Mouse (Mus musculus) thymus, postnatal 25 days (tissue): ENCODE data around the gene Grk6.

Experiments used
- DNase-seq: peaks from one replicate; pipeline ENCODE4 v3.0.0; 2022

The Grk6 gene

DNA sequence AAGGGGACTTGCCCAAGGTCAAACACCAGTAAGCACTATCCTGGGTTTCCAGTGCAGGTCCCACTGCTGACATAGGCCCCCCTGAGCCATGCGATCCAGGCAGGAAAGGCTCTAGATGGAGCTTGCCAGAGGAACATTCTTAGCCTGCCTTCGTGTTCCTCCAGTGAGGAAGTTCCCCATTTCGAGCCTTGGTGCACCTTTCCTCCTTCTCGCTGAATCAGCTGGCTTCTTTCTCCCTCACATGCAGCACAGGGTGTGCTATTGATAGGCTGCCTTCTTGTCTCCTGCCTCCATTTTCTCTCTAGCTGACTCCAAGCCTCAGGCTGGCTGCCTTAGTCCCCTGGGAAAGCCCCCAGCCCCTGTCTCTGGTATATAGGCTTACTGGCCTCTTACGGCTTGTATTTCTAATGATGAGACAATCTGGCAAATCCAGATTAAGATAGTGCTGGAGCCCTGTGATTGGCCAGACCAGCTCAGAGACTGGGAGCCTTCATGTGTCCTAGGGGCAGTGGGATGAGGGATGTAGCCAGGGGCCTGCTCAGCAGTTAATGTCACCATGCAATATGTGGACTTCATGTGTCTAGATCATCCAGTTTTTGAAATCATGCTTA is 21.1 kb downstream of the Grk6 start:
- no peak for DNase-seq

DNA sequence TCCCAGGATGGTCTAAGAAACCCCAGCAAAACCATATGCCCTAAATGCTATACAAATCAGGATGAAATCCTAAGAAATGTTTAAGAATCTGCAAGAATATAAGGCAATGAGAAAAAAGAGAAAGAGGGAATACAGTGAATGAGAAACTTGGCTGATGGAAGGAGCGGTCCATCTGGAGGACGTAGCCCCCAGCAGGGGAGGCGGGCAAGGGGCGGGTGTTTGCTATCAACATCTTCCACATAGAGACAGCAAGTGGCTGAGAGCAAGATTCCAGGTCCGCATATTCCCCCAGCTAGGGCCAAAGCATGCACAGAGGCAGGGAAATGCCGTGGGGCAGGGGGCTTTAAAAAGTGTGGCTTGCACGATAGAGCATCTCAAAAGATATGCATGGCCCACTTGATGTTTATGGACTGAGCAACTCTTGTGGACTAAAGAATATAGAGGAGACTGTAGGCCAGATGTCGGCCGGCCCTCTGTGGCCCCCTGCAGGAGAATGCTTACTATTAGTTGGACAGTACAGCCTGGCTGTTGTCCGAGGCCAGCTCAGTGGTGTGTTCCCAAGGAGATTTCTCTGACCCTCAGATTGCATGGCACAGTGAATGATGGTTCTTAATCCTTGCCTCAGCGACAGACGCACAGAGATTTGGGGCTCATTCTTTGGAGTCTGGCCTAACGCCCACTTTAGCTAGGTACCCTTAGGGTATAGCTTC is 24.1 kb downstream of the Grk6 start:
- DNase-seq, result no peak

DNA sequence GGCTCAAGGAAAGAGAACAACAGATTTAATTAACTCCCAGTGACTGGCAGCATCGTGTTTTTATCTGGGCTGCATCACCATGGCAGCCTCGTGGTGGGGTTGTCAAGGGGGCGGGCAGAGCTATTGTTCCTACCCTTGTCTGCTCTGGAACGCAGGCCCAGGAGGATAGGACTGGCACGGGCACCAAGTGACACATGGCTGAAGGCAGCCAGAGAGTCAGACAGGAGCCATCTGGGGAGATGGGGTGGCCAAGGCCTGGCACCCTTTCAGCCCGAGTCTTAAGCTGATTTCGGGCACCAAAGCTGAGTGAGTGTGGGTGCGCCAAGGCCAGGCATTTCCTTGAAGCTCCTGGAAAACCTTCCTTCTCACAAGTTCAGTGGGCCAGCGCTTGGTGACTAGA is 25.5 kb downstream of the Grk6 start:
- no peak for DNase-seq

DNA sequence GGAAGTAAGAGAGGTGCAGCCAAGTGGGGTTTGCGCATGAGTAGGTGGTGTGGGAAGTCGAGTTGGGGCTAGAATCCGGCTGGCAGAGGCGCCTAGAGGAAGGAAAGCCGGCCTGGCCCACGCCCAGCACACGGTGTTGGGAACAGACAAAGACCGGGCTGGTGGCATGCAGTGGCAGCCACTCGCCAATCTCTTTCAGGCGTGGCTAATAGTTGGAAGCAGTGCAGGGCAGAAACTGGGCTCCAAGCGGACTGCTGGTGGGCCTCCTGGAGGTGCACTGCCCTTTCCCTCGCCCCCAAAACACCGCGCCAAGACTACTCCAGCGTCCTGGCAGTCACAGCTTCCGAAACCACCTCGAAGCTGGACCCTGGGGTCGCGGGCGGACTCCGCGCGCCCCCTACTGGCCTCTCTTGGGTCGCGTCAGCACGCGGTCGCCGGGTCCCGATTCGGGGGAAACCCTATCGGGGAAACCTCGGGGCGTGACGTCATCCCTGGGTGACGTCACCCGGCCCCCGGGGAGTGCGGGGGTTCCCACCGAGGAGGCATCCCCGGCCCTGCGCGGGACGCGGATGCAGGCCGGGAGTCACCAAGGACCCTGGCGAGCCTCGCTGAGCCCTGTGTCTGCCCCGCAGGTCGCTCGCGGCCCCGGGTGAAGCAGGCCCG is 26.4 kb downstream of the Grk6 start:
- DNase-seq, result peak; percentile 85

DNA sequence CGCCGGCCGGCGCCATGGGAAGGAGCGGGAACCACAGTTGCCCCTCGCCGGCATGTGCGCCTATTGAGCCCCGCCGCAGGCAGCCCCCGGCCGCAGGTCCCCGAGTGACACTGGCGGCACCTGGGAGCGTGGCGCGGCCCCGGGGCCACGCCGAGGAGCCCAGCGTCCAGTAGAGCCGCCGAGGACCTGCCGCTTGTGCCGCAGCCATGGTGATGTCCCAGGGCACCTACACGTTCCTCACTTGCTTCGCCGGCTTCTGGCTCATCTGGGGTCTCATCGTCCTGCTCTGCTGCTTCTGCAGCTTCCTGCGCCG is 26.9 kb downstream of the Grk6 start:
- DNase-seq, result peak; percentile 33

DNA sequence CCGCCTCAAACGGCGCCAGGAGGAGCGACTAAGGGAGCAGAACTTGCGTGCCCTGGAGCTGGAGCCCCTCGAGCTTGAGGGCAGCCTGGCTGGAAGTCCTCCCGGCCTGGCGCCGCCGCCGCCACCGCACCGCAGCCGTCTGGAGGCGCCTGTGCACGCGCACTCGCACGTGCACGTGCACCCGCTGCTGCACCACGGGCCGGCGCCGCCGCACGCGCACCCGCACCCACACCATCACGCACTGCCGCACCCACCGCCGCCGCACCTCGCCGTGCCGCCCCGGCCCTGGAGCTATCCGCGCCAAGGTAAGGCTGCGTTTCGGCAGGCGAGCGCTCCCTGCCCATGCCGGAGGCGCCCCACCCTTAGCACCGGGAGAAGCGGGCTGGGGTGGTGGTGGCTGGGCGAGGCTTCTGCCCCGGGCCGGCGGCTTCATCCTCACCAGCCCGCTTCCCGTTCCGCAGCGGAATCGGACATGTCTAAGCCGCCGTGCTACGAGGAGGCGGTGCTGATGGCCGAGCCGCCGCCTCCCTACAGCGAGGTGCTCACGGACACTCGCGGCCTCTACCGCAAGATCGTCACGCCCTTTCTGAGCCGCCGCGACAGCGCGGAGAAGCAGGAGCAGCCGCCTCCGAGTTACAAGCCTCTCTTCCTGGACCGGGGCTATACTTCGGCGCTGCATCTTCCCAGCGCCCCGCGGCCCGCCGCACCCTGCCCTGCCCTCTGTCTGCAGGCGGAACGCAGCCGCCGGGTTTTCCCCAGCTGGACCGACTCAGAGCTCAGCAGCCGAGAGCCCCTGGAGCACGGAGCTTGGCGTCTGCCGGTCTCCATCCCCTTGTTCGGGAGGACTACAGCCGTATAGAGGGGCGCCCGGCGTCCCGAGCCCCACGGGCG is 27.5 kb downstream of the Grk6 start:
- peak; percentile 56 for DNase-seq

DNA sequence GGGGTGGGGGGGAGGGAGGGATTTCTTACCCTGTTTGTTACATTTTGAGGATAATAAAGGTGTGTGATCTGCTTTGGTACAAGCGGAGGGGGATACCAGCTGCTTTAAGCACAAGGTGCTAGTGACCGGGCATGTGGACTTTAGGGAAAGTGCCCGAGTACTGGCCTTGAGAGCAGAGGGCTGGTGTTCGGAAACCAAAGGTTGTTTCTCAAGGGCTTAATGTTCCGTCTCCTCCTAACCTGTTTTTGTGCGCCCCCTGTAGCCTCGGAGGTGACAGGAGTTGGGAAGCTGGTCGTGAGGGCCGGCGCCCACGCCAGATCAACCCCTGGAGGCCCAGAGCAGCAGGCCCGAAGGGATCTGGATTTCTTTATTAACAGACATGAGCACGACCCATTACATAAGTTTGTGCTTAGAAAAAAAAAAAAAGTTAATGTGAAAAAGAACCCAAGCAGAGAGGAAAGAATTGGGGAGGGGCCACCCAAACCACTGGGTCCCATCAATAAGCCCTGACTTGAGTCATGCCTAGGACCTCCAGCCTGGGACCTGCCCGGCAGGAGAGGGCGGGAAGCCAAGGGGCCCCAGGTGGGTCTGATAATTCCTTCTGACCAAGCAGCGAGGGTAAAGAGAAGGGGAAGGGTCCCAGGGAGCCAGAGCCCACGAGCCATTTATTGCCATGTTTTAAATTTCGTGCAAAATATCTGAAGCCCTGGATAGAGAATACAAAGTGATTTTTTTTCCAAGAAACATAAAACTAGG is 28.4 kb downstream of the Grk6 start:
- DNase-seq, result peak; percentile 61

DNA sequence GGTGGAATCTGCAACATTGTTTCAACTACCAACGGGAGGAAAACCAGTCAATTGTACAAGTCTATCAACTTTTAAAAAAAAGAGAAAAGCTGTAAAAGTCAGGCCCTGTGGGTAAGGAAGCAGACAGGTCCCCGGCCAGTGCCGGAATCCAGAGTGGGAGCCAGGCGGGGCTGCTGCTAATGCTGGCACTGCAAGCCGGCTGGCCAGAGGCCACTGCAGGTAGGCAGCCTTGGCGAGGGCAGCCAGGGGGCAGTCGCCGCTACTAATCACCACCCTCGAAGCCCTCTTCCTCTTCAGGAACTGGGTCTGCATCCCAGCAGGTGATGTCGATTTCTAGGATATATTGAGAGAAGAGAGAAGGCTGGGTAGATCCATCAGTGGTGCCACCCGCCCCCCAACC is 29.1 kb downstream of the Grk6 start:
- no peak for DNase-seq

DNA sequence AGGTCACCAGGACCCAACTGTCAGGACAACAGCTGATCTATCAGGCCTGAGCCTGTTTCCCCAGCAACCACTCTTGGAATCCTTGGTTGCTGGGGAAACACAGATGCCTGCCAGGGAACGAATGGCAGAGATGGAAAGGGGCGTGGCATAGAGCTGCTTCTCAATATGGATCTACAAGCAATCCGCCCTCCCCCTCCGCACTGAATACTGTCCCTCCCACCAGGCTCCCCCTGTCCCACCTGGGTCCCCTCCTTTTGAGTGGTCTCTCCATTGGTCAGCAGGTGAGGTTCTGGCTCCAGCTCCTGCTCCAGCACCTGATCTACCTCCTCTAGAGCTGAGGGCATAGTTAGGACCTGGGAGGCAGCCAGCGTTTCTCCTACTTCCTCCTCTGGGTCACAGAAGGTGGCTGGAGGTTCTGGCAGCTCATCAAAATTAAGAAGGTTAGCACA is 29.8 kb downstream of the Grk6 start:
- no peak for DNase-seq

DNA sequence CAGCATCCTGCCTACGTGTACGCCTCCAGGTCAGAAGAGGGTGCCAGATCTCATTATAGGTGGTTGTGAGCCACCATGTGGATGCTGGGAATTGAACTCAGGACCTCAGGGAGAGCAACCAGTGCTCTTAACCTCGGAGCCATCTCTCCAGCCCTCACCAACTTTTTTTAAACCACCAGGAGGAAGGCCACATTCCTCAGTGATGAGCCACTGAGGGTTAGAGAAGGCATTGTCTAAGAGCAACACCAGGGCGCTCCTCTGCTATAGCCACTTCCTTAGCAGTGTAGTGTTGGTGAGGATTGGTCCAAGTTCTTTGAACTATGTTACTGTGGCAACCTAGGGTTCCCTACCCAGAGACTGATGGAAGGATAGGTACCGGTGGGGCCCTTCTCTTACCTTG is 30.9 kb downstream of the Grk6 start:
- DNase-seq, result no peak

DNA sequence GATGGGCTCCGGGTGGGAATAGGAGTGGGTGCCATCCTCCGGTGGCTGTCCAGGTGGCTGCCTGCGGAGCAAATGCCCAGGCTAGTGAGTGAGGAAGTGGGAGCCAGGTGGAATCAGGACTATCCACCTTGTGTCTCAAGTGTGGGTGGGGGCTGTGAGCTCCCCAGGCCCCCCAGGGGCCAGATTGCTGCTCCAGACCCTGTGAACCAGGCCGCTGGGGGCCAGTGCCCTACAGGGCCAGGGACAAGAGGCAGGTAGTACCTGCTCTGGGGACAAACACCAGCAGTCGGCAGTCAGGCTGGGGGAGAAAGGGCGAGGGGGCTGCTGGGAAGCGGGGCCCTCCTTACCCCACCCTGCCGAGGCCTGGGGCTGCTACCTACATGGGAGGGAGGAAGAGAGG is 31.4 kb downstream of the Grk6 start:
- DNase-seq, result no peak

DNA sequence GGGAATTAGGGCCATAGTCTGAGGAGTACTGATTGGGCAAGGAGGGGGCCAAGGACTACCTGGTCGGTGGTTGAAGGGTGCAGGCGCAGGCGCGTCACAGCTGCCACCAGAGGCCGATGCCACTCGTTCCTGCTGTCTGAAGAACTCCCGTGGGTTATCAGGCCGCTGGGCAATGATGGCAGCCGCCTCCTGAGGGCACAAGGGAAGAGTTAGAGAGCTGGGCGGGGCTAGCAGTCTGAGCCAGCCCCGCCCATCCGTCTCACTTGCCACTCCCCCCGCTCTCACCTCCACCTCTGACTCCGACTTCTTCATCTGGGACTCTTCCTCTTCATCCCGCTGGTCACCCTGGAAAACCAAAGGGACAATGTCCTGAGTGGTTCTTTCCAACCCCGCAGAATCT is 32.6 kb downstream of the Grk6 start:
- no peak for DNase-seq

DNA sequence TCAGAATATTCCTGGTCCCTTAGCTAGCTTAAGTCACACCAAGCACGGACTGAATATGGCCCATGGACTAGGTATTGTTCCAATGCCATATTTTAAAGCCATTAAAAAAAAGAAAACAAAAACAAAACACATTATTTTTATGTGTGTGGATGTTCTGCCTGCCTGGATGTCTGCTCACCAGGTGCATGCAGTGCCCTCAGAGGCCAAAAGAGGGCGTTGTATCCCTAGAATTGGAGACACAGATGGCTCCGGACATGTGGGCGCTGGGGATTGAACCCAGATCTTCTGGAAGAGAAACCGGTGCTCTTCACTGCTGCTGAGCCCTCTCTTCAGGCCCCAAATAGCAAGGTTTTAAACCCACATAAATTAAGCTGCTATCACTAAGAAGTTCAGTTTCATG is 33.2 kb downstream of the Grk6 start:
- peak; percentile 34 for DNase-seq

DNA sequence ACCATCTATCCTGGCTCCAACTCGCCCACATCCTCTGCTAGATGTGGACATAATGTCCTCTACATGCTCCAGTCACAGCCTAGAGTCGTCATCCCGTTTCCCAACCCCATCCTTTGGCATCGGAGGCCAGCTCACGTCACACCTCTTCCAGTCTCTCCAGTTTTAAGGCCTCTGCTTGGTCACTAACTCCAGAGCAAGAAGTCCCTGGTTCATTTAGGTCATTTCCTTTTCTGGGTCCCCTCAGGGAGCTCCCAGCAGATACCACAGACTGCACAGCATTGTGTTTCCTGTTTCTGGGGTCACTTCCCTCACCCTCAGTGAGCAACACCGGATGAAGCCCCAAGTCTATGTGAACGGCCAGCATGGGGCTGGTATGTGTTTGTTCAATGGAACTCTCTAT is 34.1 kb downstream of the Grk6 start:
- DNase-seq, result no peak

DNA sequence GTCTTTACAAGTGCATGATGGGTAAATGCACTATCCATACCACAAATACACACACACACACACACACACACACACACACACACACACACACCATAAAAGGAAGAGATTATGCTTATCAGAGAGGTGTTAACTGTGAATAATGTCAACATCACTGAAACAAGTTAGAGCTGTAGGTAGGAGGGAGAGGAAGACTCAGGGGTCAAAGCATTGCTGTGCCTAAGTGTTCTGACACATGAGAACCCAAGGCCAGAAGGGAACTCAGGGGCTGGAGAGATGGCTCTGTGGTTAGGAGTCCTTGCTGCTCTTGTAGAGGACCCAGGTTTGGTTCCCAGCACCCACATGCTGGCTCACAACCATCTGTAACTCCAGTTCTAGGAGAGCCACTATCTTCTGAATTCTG is 35.1 kb downstream of the Grk6 start:
- DNase-seq, result no peak

DNA sequence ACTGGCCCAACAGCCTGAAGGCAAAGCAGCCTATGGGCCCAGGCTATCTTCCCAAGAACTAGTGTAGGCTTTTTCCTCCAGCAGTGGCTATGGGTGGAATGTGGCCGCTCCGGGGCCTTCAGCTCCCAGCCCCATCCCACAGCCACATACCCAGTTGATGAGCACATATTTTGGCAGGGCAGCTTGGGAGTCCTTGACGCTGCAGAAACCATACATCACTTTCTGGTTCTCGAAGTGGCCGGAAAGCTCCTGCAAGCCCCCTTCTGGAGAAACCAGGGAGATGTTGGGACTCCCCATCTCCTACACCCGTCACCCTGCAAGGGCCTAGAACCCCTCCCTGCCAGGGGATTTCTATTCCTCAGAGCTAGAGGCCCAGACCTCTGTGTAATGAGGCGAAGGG is 37.7 kb downstream of the Grk6 start:
- DNase-seq, result no peak

DNA sequence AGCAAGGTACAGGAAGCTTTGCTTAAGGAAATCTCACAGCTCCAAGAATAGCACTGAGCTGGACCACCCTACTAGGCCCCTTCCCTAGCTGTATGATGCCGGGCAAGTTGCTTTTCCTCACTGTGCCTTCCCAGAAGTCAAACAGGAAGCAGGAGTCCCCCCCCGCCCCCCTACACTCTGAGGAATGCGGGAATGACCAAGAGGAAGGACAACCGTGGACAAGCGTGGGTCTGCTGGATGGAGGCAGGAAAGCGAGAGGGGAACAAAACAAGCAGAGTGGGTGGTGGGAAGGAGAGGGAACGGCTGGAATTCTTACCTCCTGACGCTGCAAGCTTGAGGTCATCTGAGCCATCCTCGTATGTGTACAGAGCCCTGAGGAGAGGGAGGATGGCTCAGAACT is 38.2 kb downstream of the Grk6 start:
- DNase-seq, result no peak

DNA sequence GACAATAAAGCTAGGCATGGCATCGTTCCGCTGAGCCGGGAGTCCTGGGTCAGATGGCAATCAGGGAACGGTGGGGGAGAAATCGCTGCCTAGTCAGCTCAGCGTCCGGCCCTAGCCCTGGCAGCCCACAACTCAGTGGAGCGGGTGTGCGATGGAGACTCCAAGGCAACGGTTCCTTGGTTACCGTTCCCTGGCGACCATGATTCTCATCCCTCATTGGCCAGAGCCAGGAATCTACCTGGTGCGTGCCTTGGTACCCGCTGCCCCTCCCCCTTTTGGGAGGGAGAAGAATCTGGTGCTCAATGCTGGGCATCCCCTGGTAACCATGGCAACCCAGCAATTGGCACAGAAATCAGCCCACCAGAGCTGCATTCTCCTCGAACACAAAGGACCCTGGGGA is 38.7 kb downstream of the Grk6 start:
- no peak for DNase-seq

DNA sequence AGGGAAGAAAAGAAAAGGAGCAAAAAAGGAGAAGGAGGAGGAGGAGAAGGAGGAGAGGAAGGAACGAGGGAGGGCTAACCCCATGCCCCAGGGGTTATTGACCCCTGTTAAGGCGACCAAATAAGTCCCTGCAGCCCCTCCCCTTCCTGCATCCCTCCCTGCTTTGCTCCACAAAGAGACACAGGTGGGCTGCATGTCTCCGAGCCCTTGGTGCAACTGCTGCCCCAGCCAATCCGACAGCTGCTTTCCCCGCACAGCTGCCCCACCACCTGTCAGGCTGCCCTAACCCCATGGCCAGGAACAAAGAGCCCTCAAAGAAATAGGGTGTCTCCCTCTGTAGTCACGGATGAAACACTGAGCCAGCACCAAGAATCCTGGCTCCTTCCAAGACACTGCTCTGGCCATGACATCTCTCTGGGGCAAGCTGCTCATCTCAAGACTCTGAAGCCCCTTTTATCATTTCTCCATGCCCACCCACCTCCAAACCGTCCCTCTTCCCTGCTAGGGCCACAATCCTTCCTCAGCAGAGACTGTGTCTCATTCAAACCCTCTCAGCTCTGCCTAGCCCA is 39.7 kb downstream of the Grk6 start:
- DNase-seq, result peak; percentile 52

DNA sequence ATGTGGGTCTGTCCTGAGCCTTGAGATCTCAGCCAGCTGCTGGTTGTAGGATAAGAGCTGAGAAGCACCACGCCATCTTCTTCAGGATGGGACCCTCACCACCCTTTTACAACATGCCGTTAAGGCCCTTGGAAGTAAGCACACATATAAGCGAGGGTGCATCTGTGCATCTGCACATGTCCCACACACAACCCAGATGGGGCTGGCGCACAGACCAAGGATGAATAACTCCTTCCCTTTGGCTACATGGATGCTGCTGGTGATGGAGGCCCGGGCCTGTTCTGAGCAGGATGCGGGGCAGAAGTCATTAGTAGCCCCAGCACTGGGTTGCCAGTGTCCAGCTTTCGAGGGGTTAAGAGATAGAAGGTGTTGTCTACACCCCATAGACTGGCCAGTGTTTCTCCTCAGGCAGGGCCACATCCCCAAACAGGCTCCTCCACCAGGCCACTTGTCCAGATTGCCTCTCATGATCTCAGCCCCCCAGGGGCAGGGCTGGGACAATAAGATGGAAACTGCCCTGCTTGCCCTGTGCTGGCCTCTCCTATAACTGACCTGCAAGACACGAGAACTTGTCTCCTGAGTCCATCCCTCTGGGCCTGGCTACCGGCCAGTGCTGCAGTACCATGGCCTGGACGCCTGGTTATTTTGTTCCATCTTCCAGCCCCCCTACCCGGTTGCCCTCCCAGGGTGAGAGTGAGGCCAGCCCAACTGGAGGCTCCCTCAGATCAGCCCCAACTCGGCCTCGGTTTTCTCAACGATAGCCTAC is 41.3 kb downstream of the Grk6 start:
- DNase-seq, result no peak

DNA sequence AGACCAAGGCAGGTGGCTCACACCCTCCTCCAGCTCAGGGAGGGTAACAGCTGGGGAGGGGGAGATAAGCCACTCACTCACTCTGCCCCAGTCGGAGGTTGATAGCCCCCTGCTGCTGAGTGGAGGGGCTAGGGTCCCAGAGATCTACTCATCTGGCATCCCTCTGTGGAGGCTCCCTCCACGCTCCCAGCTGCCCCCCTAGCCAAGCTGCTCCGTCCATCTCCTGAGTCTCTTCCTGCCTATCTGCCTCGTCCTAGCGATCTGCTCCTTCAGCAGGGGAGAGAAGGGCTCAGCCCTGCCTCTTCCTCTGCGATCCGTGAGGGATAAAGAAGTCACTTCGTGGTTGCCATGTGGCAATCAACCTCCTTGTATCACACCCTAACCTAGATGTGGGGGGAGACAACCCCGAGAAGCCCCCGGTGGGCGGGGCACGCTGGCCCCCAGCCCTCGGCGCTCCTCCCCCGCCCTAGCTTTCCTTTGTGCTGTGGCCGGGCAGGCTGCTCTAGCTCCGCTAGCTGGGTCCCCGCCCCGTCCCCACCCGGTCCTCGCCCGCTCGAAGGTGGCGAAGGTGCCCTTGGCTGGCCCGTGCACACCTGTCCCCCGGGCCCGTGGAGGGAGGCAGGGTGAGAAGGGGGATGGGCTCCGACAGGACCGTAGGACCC is 42.2 kb downstream of the Grk6 start:
- DNase-seq, result no peak
